Mouse (Mus musculus): ENCODE results near the gene Fam186a.
A peak's percentile ranks its signal among the peaks of the same experiment; 100 is the strongest.
"Not testable (repeated sequence)": the region's sequence is repeated elsewhere in the genome, so short reads cannot be mapped to it uniquely, and the experiment has no call there.

The Fam186a gene

GRCm38 (mm10) chr15:99931231-99931630 is 35.6 kb downstream of the Fam186a start:
- DNase-seq: no peak

- no peak for DNase-seq
These were observed 47.2 kb downstream of the Fam186a start for GRCm38 (mm10) chr15:99919601-99920158.

GRCm38 (mm10) chr15:99917264-99917663 is 49.6 kb downstream of the Fam186a start:
- no peak for DNase-seq

- no peak for DNase-seq
These were observed 52.2 kb downstream of the Fam186a start for GRCm38 (mm10) chr15:99914613-99915012.

GRCm38 (mm10) chr15:99911785-99912184 is 55.1 kb downstream of the Fam186a start:
- no peak for DNase-seq

GRCm38 (mm10) chr15:99909339-99909996 is 57.4 kb downstream of the Fam186a start:
- peak in 1 of 2 experiments; percentile 9 for DNase-seq

GRCm38 (mm10) chr15:99907514-99907913 is 59.3 kb downstream of the Fam186a start:
- no peak for DNase-seq

GRCm38 (mm10) chr15:99907041-99907440 is 59.8 kb downstream of the Fam186a start:
- no peak for DNase-seq

GRCm38 (mm10) chr15:99904841-99905240 is 62.0 kb downstream of the Fam186a start:
- DNase-seq: no peak

GRCm38 (mm10) chr15:99904333-99904732 is 62.5 kb downstream of the Fam186a start:
- peak in 1 of 2 experiments; percentile 6 for DNase-seq

- no peak for DNase-seq
These were observed 63.6 kb downstream of the Fam186a start for GRCm38 (mm10) chr15:99903227-99903626.

- DNase-seq: no peak
These were observed 64.1 kb downstream of the Fam186a start for GRCm38 (mm10) chr15:99902786-99903185.

- no peak for DNase-seq
These were observed 70.2 kb downstream of the Fam186a start for GRCm38 (mm10) chr15:99896621-99897020.

- no peak for DNase-seq
These were observed 75.5 kb downstream of the Fam186a start for GRCm38 (mm10) chr15:99891355-99891754.

GRCm38 (mm10) chr15:99890412-99891236 is 76.2 kb downstream of the Fam186a start:
- DNase-seq: peak; percentile 3 to 11

- DNase-seq: no peak
These were observed 77.5 kb downstream of the Fam186a start for GRCm38 (mm10) chr15:99889275-99889874.

GRCm38 (mm10) chr15:99887130-99887529 is 79.7 kb downstream of the Fam186a start:
- DNase-seq: not testable (repeated sequence)

GRCm38 (mm10) chr15:99884038-99884437 is 82.8 kb downstream of the Fam186a start:
- DNase-seq: no peak

GRCm38 (mm10) chr15:99878541-99878940 is 88.3 kb downstream of the Fam186a start:
- no peak for DNase-seq

- DNase-seq: peak; percentile 78 to 84
These were observed 91.5 kb downstream of the Fam186a start, which contains the start of gene Lima1 for GRCm38 (mm10) chr15:99875334-99875869. Gene Lima1, minus strand, starts transcription at chr15:99875456.

- DNase-seq: no peak
These were observed 92.1 kb downstream of the Fam186a start for GRCm38 (mm10) chr15:99874612-99875333.

GRCm38 (mm10) chr15:99872543-99872942 is 94.3 kb downstream of the Fam186a start:
- no peak for DNase-seq

All from thymus, postnatal 36 days (tissue).